Mouse (Mus musculus): ENCODE results near the gene L1cam. TPM values are rescaled to one million over a fixed set of nuclear protein-coding genes. Genes with fewer than 3 reads are reported as not detected.
A peak's percentile ranks its signal among the peaks of the same experiment; 100 is the strongest.

L1cam gene
- polyA plus RNA-seq, 1 experiment from 2014 or later = 4.3 TPM

GRCm38 (mm10) chrX:73911588-73911987, 15.7 kb upstream of the L1cam start:
- H3K9me3 ChIP-seq = no peaks in the 10 kb centered on the region

DNA sequence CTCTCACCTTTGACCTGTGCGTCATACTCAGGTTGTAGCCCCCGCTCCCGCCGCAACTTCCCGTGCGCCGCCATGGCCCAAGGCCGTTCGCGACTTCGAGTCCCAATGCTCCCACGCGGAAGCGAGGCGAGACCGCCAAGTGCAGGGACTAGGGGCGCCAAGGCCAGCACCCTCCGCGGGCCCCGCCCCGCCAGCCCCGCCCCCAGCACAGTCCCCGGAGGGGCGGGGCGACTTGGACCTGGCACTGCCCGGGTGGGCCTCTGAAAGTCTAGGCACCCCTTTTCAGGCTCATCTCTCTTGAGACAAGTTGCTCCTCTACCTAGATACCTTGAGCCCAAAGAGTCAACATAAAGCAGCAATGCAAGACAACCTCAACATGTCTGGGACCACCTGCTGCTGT, 15.3 kb upstream of the L1cam start:
- Histone ChIP-seq H3K9ac (no peak overlapping the region), H3K4me1 (no peaks in the 10 kb centered on the region), H3K4me3 (peak overlapping the region; percentile 24), H3K36me3 (no peaks in the 10 kb centered on the region), H3K9me3 (no peaks in the 10 kb centered on the region), H3K4me2 (peak overlapping the region; percentile 53), H3K27me3 (peaks cover 13% of the 10 kb centered on the region), H3K27ac (no peak overlapping the region)
- WGBS = 14% methylated on average over 24 of the region's 26 CpGs
- no peak for ATAC-seq (ENCODE audit: insufficient number of reproducible peaks, insufficient read depth, low FRiP score, low TSS enrichment, low read depth)

More at GRCm38 (mm10) chrX:73911588-73911987, 15.7 kb upstream of the L1cam start:
- H3K9ac ChIP-seq = no peak overlapping the region
- ATAC-seq (ENCODE audit: insufficient number of reproducible peaks, insufficient read depth, low FRiP score, low TSS enrichment, low read depth) = no peak
- H3K27ac ChIP-seq = no peak overlapping the region
- peak overlapping the region; percentile 53 for H3K4me2 ChIP-seq
- peaks cover 13% of the 10 kb centered on the region for H3K27me3 ChIP-seq
- WGBS = 87% methylated on average over 2 of the region's 2 CpGs
- H3K36me3 ChIP-seq = no peaks in the 10 kb centered on the region
- no peak overlapping the region for H3K4me3 ChIP-seq
- no peaks in the 10 kb centered on the region for H3K4me1 ChIP-seq

DNA sequence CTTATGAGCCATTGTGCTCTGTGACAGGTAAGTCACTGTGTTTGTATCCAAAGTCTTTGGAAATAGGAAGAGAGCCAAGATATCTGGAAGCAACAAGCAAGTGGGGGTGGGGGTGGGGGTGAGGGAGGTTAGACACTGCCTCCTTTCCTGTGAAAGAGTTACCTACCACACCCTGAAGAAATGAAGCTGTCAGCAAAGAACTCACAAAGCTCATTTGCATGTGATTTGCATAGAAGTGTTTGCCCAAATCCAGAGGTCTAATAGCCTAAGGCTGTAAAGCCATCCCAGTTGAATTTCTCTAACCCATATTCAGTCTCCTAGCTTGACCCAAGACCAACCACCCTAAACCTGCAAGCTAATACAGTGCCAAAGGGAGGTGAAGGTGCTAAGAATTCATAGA, 14.5 kb upstream of the L1cam start:
- H3K4me3 ChIP-seq = peak overlapping the region; percentile 24; the same call in 1 of the 2 replicates
- H3K27ac ChIP-seq = no peak overlapping the region
- H3K4me2 ChIP-seq = peak overlapping the region; percentile 53; the same call in 1 of the 2 replicates
- ATAC-seq (ENCODE audit: insufficient number of reproducible peaks, insufficient read depth, low FRiP score, low TSS enrichment, low read depth) = no peak
- H3K9me3 ChIP-seq = no peaks in the 10 kb centered on the region
- H3K4me1 ChIP-seq = no peaks in the 10 kb centered on the region
- H3K9ac ChIP-seq = no peak overlapping the region
- H3K36me3 ChIP-seq = no peaks in the 10 kb centered on the region
- peaks cover 13% of the 10 kb centered on the region for H3K27me3 ChIP-seq

DNA sequence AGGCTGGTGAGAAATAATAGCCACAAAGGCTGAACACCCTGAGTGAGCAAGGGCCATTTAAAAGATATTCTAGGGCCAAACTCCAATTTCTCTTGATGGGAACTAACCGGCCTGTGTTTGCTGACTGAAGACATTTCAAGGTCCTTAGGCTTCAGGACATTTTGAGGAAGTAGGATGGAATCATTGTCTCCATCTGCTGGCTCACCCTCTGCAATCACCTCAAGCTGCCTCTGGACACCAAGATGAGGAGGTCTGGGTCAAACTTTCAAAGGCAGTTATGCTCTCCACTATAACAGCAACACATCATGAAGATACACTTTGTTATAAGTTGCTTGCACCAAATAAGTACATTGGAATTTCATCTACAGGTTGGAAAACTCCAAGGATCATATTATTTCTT, 14.1 kb upstream of the L1cam start:
- WGBS = 83% methylated on average over 1 of the region's 1 CpGs
- Histone ChIP-seq H3K36me3 (no peaks in the 10 kb centered on the region), H3K27me3 (peaks cover 13% of the 10 kb centered on the region), H3K4me1 (no peaks in the 10 kb centered on the region), H3K27ac (no peak overlapping the region), H3K4me2 (no peak overlapping the region), H3K4me3 (no peak overlapping the region), H3K9ac (no peak overlapping the region), H3K9me3 (no peaks in the 10 kb centered on the region)
- ATAC-seq (ENCODE audit: insufficient number of reproducible peaks, insufficient read depth, low FRiP score, low TSS enrichment, low read depth) = no peak

GRCm38 (mm10) chrX:73897959-73898358, 2.1 kb upstream of the L1cam start:
- ATAC-seq (ENCODE audit: insufficient number of reproducible peaks, insufficient read depth, low FRiP score, low TSS enrichment, low read depth) = no peak
- Histone ChIP-seq H3K27me3 (no peaks in the 10 kb centered on the region), H3K4me3 (no peak overlapping the region), H3K4me1 (no peaks in the 10 kb centered on the region), H3K9ac (no peak overlapping the region), H3K36me3 (no peaks in the 10 kb centered on the region), H3K9me3 (no peaks in the 10 kb centered on the region), H3K4me2 (no peak overlapping the region), H3K27ac (no peak overlapping the region)
- 72% methylated on average over 3 of the region's 3 CpGs for WGBS

GRCm38 (mm10) chrX:73892833-73893232, 3.1 kb downstream of the L1cam start:
- Histone ChIP-seq H3K27me3 (no peaks in the 10 kb centered on the region), H3K27ac (no peak overlapping the region), H3K36me3 (no peaks in the 10 kb centered on the region), H3K4me1 (no peaks in the 10 kb centered on the region), H3K4me2 (no peak overlapping the region), H3K9me3 (no peaks in the 10 kb centered on the region), H3K4me3 (no peak overlapping the region), H3K9ac (no peak overlapping the region)
- no peak for ATAC-seq (ENCODE audit: insufficient number of reproducible peaks, insufficient read depth, low FRiP score, low TSS enrichment, low read depth)
- WGBS = 91% methylated on average over 14 of the region's 14 CpGs

DNA sequence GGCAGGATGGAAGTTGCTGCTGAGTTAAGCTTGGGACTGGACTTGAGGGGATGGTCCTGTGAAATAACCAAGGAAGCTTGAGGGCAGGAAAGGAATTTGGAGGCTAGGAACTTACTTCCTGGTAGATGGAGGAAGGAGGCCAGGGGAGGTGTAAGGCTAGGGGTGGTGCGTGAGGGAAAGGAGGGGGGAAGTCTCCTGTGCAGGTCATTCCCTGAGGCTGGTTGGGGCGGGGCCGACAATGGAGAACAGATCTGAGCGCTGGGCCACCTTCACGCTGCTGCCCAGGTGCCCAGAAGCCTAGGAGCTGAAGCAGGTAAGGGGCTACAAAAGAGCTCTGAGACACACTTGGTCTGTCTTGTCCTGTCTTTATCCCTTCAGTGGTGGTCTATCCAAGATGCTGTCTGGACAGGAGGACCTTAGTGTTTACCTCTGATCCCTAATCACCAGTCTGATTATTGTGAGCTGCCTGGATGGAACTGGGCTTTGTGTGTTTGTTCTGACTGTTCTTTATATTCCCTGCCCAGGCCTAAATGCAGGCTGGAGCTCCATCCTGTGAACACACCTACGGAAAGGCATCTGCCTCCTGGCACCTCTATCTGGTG, 4.3 kb downstream of the L1cam start, which contains the start of gene Avpr2:
Gene Avpr2, plus strand, starts transcription at position 552 of the 602 bp plus-strand sequence.
- no peak within 1 kb of the TSS for H3K27ac ChIP-seq
- no peaks in the 10 kb centered on the region for H3K9me3 ChIP-seq
- no peak within 1 kb of the TSS for H3K9ac ChIP-seq
- H3K27me3 ChIP-seq = no peaks in the 10 kb centered on the region
- no peak for ATAC-seq (ENCODE audit: insufficient number of reproducible peaks, insufficient read depth, low FRiP score, low TSS enrichment, low read depth)
- no peak within 1 kb of the TSS for H3K4me3 ChIP-seq
- no peaks in the 10 kb centered on the region for H3K4me1 ChIP-seq
- H3K4me2 ChIP-seq = no peak within 1 kb of the TSS
- no peaks in the 10 kb centered on the region for H3K36me3 ChIP-seq
- 68% methylated on average over 6 of the region's 6 CpGs for WGBS

DNA sequence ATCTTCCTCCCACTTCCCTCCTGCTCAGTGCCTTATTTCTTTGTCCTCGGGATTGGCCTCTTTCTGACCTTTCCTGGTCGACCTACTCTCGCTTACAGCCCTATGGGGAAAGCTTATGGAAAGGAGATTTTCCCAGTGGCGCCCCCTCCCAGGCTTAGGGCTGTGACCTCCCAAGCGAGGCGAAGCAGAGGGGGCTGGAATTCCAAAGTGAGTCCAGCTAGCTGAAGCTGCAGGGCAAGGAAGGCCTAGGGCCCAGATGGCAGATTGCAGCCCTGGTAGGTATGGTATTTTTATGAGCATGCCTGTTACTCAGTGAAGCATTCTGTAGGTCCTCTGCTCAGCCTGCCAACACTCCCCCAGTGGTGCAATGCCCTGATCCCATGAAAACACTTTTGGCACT, 14.4 kb downstream of the L1cam start:
- Histone ChIP-seq H3K9ac (no peak overlapping the region), H3K9me3 (no peaks in the 10 kb centered on the region), H3K36me3 (no peaks in the 10 kb centered on the region), H3K4me2 (peak overlapping the region; percentile 74; the same call in 1 of the 2 replicates), H3K4me3 (no peak overlapping the region), H3K27me3 (peaks cover 17% of the 10 kb centered on the region), H3K4me1 (peaks cover 4% of the 10 kb centered on the region; the same call in 1 of the 2 replicates), H3K27ac (no peak overlapping the region)
- WGBS = 37% methylated on average over 6 of the region's 6 CpGs
- no peak for ATAC-seq (ENCODE audit: insufficient number of reproducible peaks, insufficient read depth, low FRiP score, low TSS enrichment, low read depth)

- 0 out of 2 replicates have a peak, but pooled peaks have one; percentile 43 for ATAC-seq (ENCODE audit: insufficient number of reproducible peaks, insufficient read depth, low FRiP score, low TSS enrichment, low read depth)
- Histone ChIP-seq H3K9me3 (no peaks in the 10 kb centered on the region), H3K4me1 (peaks cover 4% of the 10 kb centered on the region; the same call in 1 of the 2 replicates), H3K36me3 (no peaks in the 10 kb centered on the region), H3K4me3 (peak overlapping the region; percentile 48), H3K27me3 (peaks cover 17% of the 10 kb centered on the region), H3K9ac (0 out of 2 replicates have a peak overlapping the region, but pooled peaks have one; percentile 54), H3K4me2 (peak overlapping the region; percentile 74), H3K27ac (no peak overlapping the region)
- WGBS = 27% methylated on average over 16 of the region's 16 CpGs
Measured at GRCm38 (mm10) chrX:73881036-73881427, 14.9 kb downstream of the L1cam start.

- Histone ChIP-seq H3K4me2 (peak overlapping the region; percentile 74), H3K9me3 (no peaks in the 10 kb centered on the region), H3K9ac (peak overlapping the region; percentile 54; the same call in 1 of the 2 replicates), H3K4me1 (peaks cover 4% of the 10 kb centered on the region; the same call in 1 of the 2 replicates), H3K4me3 (peak overlapping the region; percentile 48), H3K36me3 (no peaks in the 10 kb centered on the region), H3K27ac (no peak overlapping the region), H3K27me3 (peaks cover 17% of the 10 kb centered on the region)
- 21% methylated on average over 44 of the region's 48 CpGs for WGBS
- peak; percentile 26; the same call in 1 of the 2 replicates for ATAC-seq (ENCODE audit: insufficient number of reproducible peaks, insufficient read depth, low FRiP score, low TSS enrichment, low read depth)
Measured at GRCm38 (mm10) chrX:73880194-73881035, 15.5 kb downstream of the L1cam start.

DNA sequence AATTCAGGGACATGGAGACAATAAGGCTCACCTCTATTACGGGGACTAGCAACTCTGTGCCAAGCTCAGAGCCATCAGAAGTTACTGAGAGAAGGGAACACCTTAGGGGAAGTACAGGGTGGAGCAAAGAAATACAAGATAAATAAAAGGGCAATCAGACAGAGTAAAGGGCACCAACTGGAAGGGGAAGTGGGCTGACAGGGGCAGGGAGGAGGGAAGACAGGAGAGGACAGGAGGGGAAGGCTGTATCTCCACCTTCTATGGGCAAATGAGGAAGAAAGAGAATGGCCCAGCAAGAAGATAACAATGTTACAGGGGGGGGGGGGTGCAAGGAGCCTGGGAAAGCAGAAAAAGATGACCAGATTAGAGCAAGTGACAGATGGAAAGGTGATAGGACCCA, 18.9 kb downstream of the L1cam start:
- no peaks in the 10 kb centered on the region for H3K36me3 ChIP-seq
- peaks cover 17% of the 10 kb centered on the region for H3K27me3 ChIP-seq
- no peak overlapping the region for H3K4me2 ChIP-seq
- 42% methylated on average over 1 of the region's 1 CpGs for WGBS
- H3K4me1 ChIP-seq = peaks cover 4% of the 10 kb centered on the region; the same call in 1 of the 2 replicates
- no peak overlapping the region for H3K27ac ChIP-seq
- H3K9me3 ChIP-seq = no peaks in the 10 kb centered on the region
- no peak for ATAC-seq (ENCODE audit: insufficient number of reproducible peaks, insufficient read depth, low FRiP score, low TSS enrichment, low read depth)
- no peak overlapping the region for H3K4me3 ChIP-seq
- H3K9ac ChIP-seq = no peak overlapping the region
